Mouse (Mus musculus): ENCODE data around the gene Card11.

DNA sequence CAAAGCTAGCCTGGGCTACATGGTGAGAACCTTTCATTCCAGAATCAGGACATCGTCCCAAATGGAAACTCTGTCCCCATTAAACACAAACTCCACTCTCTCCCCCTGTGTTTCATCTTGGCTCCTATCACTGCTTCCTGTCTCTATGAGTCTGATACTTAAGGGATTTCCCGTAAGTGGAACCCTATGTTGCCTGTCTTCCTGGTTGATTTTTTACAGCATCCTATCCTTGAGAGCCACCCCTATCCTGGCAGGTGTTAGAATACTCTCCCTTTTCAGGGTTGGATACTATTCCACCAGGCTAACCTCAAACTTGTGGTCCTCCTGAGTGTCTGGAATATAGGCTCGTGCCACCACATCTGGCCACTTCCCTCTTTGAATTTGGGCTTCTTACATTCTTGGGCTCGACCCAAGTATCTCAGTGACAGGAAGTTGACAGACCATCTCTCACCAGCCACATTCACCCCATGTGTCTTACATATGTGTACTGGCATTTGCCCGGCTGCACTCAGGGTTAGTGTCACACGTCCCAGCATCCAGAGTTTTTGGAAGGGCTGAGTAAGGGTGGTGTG lies 126.6 kb downstream of the Card11 start:
- TF ChIP-seq EP300 (IDR thresholded peaks at IDR 0.05; ENCODE audit: low read depth): no peak
- no peak for TF ChIP-seq CTCF (IDR thresholded peaks at IDR 0.05; ENCODE audit: low read depth)
